Mouse (Mus musculus) ovary, adult 18-20 months (tissue): Measurements from ENCODE around the gene Ccdc117.
"Not testable (repeated sequence)": the region's sequence is repeated elsewhere in the genome, so short reads cannot be mapped to it uniquely, and the experiment has no call there.

Experiments used
- DNase-seq: peaks from one replicate; pipeline ENCODE4 v3.0.0; 2022; ENCODE audit warnings: low spot score, mixed read lengths

Ccdc117 gene

DNA sequence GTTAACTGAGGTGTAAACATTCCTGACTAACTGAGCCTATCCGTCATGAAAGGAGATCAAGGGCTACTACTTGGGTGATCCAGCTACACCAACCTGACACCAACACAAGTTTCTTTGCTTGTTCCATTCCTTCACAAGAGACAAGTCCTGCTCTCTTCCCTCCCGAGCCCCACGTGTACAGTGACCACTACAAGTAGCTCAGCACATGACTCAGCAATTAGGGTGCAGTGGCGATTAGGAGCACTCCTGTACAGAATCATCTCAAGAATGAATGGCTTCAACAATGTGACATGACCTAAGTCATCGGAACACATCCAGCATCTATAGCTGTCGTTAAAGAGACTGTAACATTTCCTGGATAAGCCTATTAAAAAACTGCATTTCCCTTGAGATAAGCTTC, 11.3 kb downstream of the Ccdc117 start:
- DNase-seq: no peak

DNA sequence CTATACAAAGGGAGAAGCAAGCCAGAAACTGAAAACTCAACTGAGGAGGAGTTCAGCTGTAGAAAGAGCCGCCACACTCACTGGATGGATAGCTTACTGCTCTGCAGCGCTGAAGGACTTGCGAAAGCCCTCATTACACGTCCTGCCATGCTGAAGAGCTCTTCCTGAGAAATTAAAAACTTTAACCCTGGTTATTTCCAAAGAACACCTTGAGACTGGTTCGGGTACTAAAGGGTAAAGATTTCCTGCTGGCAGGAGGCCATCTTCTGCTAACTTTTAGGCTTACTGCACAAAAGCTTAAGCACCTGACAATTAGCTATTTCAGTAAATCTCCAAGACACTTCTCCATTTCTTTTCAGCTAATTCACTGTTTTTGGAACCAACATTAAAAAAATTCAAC, 11.8 kb downstream of the Ccdc117 start:
- no peak for DNase-seq

DNA sequence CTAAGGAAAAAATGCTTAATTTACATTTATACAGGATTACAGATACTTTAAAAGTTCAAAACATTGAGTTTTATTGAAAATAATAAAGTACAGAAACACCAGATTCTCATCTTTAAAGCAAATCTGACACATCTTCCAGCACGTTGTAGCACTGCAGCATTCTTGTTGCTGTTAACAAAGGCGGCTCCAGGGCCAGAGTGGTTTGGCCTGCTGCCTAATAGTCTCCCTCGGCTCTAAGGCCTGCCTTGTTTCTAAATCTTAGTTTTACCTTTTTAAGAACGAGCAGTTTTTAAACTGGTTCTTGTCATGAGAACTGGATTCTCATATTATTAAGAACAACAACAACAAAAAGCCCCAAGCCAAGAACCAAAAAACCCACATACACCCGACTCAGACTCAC, 13.1 kb downstream of the Ccdc117 start:
- DNase-seq: no peak

DNA sequence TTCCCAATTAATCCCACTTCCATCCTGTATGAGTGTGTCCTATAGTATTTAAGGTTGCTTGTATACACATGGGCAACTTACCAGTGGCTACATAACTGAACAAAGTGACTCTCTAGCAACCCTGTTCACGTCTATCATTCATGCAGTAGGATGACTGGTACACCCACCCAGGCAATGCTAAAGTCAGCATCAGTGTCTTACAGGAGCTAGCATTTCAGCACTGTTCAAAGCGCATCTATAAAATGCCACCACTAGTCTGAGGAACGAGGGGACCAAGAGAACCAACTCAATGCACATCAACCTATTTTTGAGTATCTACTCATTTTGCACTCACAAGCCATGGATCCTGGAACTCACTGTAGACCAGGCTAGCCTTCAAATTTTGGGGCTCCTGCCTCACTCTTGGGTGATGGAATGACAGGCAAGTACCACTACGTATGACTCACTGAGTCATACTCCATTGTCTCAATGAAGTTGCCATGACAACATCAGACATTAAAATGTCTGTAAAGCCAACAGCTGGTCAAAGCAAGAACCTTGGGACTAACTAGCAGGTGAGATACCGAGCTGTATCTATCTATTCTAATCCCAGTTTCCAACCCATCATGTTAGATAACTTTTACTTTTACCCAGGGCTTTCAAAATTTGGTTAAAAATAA, 14.0 kb downstream of the Ccdc117 start:
- DNase-seq: no peak

DNA sequence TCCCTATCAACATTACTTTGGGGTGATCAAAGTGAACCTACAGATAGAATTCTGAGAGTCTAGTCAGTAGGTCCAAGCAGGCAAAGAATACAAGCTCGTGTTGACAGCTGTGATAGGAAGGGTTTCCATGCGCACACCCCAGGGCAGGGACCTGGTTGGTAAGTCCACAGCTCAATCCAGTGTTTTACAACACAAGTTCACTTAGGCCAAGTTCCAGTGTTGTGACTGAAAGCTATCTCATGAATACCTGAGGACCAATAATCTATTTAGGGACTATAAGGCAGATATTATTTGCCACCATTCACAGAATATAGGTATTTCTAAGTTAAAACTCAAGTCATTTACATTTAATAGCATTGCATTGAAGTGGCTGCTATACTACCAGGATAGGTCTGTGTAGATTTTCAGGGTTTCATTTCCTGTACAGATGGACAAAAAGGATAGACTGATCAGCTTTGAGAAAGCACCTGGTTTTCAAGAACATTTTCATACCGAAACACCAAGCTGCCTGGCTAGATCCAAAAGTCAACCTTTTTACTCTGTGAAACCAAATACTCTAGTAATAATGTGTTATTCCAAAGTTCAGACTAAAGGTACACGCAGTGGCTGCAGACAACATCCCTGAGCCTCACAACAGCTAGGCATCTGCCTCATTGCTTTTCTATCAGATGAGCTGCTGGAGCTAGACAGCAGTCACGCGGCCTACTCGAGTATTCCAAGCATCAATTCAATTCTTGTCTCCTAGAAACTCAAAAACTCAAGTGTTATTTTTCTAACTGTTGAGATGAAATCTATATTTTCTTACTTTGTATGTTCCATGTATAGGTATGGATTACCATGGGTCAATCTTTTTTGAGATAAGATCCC, 15.2 kb downstream of the Ccdc117 start:
- DNase-seq: no peak

DNA sequence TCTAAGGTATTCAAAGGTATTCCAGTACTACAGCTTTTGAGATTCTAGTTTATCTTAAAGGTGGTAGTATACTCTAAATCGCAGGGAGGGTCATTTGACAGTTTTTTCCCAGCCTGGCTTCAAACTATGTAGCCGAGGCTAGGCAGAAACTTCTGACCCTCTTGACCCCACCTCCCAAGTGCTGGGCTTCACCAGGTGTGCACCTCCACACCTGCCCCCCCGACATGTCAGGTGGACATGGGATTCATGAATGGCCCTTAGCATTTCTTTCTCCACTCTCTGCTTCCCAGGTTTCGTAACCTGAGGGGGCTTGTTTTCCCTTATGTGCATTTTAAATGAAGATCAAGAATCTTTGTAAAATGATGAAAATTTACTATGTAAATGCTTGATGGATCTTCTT, 16.6 kb downstream of the Ccdc117 start:
- no peak for DNase-seq

DNA sequence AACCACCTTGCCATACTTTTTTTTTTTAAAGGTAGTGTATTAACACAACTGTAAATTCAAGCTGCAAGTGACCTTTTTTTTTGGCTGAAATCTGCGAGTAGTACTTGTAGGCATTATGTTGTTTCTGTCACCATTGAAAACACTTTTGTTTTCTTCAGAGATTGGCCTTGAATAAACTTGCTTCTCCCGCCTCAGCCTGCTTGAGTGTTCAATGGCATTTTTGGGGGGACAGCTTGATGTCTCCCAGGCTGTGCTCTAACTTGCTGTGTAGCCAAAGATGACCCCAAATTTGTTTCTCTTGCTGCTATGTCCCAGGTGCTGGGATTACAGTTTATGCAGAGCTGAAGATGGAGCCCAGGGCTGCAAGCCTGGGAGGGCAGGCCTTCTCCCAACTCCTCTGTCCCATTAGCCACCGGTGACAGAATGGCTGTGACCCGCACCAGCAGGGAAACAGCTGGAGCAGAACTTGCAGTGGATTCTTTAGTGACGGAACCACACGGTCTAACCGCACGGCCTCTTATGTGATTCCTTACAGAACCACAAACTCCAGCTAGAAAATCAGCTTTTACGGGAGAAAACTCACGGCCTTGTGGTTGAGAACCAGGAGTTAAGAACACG, 19.1 kb downstream of the Ccdc117 start:
- no peak for DNase-seq

DNA sequence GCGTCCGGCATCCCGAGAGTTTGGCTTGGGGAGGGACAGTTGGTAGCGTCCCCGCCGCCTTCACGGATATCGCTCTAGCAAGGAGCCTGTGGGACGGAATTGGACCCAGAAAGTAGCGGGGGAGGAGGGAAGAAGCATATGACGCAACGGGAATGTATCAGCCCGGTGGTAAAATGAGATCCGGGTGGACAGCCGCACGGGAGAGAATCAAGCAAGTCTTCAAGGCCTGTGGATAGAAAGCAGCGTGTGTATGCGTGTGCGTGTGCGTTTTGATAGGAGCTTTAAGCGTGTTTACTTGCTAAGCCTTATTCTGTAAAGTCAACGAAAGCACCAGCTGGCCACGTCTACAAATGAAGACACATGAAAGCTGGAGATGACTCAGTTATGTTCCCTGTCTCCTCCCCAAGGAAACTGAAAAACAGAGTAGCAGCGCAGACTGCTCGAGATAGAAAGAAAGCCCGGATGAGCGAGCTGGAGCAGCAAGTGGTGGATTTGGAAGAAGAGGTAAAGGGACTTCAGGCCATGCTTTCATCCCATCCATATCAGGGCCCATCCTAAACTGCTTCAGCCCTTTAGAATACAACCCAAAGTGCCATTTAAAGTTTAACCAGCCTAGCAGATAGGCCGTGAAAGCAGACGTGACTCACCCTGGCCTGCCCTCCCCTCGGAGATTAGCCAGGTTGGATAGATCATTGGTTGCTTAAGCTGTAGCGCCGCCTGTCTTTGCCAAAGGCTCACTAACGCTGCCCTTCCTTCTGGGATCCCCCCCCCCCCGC, 20.3 kb downstream of the Ccdc117 start:
- DNase-seq: peak; percentile 74

DNA sequence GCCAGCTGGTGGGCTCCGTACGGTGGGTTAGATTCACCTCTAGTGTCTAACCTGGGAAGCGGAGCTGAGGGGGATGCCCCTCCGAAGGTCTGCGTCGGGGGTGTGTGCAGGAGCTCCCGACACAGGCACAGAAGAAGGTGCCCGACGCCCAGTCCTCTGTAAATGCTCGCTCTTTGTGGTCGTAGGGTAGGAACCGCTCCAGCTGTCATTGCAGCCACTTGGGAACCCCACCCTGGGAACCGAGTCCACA, 20.8 kb downstream of the Ccdc117 start:
- DNase-seq: no peak

DNA sequence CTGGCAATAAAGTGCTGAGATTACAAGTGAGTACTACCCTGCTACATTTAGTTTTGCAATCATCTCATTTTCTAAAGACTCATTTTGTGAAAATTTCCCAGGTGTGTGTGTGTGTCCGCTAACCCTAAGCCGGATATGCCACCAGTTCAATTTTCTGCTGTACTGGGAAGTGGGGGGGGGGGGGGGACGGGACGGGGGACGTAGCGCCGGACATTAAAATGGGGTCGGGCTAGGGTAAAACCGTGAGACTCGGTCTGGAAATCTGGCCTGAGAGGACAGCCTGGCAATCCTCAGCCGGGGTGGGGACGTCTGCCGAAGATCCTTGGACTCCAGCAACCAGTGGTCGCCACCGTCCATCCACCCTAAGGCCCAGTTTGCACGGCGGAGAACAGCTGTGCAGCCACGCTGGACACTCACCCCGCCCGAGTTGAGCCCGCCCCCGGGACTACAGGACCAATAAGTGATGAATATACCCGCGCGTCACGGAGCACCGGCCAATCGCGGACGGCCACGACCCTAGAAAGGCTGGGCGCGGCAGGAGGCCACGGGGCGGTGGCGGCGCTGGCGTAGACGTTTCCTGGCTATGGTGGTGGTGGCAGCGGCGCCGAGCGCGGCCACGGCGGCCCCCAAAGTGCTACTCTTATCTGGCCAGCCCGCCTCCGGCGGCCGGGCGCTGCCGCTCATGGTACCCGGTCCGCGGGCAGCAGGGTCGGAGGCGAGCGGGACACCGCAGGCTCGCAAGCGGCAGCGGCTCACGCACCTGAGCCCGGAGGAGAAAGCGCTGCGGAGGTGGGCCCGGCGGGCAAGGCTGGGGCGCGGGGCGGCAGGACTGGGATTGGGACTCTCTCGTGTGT, 21.3 kb downstream of the Ccdc117 start, which contains the start of gene Xbp1:
Gene Xbp1 (plus strand): TSS at position 248 of the 854 bp plus-strand sequence.
- DNase-seq: peak; percentile 96

DNA sequence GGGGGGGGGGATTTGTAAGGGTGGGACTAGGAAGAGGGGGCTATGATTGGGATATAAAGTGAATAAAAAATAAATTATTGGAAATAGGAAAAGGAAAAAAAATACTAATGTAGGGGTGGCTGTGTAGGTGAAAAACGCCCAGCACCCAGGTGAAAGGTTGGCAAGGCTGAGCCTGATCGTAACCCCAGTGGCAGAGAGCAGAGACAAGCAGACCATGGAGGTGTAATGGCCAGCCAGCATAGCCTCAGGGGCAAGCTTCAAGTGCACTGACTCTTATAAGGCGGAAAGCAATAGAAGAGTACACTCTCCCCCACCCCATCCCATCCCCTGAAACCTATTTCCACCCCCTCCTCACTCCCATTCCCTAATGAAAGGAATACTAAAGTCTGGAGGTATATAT, 22.3 kb downstream of the Ccdc117 start:
- DNase-seq: no peak

DNA sequence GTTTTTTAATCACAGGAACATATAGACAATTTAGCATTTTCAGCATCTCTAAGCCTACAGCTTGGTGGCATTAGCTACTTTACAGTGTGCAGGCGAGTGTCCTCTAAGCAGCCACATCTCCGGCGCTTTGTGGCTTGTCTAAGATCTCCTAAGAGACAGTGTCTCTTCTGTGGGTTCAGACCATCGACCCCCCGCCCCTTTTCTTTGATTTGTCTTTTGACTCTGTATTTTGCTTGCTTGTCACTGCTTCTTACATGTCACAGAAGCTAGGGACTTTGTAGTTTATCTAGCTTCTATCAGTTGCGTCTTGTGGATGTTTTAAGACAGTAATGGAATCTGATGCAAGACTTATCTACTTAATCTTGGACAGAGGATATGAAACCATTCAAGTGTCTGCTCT, 24.6 kb downstream of the Ccdc117 start:
- no peak for DNase-seq

DNA sequence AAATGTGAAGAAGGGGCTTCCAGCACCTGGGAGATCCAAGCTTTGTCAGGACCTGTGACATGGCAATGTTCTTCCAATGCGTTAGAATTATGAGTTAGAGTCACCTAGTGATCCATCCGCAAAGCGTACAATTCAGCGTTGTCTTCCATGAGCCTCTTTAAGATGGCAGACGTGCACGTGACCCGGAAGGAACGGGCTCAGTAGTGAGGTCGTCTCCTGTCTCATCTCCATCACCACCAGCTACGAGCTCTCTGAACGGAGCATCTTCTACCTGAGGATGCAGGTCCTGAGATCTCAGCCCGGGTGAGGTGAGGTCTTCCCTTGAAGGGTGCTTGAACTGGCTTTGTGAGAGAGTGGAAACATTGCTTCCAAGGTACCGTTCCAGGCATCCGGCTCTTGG, 25.4 kb downstream of the Ccdc117 start:
- DNase-seq: no peak

DNA sequence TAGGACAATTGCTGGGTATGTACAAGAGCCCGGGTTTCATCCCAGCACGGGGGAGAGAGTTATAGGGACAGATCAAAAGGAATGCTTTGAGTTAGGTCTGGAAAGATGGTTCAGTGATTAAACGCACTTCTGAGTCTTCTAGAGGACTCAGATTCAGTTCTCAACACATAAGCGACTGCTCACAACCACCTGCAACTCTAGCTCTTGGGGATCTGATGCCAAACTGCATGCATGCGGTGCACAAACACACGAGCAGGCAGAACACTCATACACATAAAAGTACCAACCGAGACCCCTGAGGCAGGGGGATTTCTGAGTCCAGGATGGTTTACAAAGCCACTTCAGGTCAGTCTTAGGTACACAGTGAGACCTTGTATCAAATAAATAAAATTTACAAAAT, 25.8 kb downstream of the Ccdc117 start:
- no peak for DNase-seq

DNA sequence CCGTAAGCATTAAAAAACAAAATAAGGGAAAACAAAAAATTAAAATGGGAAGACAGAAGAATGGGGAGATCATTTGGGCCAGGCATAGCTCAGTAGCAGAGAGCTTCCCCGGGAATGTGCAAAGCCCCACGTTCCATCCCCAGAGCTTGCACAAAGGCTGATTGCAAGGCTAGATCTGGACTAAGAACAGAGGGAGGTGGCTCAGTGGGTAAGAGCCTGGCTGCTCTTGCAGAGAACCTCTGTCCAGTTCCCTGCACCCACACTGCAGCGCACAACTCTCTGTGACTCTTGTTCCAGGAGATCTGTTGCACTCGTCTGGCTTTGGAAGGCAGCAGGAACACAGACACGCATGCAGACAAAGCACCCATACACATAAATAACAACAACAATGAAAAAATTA, 26.3 kb downstream of the Ccdc117 start:
- no peak for DNase-seq

DNA sequence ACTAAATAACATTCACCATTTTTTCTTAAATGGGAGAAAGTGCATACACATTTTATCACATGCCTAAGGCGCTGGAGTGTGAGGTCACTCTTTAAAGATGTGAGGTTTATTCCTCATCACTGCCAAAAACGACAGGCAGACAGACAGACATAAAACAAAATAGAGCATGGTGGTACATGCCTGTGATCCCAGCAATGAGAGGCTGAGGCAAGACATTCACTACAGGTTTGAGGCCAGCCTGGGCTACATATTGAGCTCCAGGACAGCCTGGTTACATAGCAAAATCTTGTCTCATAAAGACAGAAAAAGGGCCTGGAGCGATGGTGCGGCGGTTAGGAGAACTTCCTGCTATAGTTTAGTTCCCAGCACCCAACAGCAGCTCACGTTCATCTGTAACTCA, 26.8 kb downstream of the Ccdc117 start:
- no peak for DNase-seq

DNA sequence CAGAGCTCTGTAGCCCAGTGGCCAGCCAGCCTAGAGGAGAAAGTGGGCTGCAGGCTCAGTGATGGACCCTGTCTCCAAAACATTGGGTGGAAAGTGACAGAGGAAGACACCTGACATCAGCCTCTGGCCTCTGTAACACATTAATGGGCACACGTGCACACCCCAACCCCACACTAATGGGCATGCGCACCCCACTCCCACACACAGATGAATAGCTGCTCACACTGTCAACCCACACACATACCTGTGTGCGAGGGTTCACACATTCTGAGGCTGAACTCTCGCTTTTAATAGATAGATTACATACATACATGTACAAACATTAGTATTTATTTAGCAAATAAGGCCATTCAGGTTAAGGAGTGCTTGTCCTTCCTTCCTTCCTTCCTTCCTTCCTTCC, 27.9 kb downstream of the Ccdc117 start:
- DNase-seq: no peak

DNA sequence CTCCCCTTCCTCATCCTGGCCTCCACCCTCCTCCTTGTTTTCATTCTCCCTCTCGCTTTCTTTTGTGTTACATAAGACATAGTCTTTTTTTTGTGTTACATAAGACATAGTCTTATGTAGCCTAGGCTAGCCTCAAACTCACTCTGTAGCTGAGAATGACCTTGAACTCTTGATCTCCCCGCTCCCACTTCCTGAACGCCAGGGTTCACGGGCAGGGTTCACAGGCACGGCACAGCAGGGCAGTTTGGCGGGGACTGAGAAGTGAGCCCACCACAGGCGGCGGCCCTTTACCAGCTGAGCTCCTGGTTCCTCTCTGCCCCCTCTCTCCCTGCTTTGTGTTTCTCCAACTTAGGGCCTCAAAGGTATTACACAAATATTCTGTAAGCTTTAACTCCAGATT, 29.0 kb downstream of the Ccdc117 start:
- DNase-seq: no peak

DNA sequence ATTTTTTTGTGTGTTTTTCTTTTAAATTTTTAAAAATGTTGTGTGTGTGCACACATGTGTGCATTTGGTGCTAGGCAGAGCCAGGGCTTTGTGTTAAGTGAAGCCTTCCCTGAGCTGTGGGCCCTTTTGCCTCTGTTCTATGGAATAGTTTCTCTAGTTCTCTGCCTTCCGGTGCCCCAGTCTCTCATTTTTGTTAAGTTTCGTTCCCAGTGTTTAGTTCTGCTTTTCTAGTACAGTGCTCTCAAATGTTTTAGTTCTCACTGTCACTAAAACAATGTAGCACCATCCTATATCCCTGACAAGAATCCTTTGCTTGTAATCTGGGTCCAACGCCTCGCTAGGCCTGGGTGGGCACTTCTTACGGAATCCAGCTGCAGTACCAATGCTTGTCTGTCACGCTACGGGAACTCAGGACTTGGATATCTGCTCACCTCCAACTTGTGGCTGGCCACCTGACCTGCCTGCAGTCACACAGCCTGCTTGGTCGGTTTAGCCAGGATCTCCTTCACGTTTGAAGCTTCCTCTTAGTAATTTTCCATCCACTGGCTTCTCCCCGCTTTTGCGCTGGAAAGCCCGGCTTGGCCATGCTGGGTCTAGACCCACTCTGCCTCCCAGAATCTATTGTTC, 29.8 kb downstream of the Ccdc117 start:
- DNase-seq: no peak

DNA sequence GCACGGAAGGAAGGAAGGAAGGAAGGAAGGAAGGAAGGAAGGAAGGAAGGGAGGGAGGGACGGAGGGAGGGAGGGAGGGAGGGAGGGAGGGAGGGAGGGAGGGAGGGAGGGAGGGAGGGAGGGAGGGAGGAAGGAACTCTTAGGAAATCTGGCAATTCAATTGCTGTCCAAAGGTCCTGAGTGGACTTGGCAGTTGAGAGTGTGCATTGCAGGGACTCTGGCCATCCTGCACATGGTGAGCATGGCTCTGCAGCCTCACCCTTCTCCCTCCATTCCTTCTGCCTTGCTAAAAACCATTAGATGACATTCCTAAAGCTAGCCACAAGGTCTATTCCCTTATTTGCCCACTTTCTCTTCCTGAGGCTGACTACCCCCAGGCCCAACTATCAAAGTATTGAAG, 31.3 kb downstream of the Ccdc117 start:
- DNase-seq: not testable (repeated sequence)

DNA sequence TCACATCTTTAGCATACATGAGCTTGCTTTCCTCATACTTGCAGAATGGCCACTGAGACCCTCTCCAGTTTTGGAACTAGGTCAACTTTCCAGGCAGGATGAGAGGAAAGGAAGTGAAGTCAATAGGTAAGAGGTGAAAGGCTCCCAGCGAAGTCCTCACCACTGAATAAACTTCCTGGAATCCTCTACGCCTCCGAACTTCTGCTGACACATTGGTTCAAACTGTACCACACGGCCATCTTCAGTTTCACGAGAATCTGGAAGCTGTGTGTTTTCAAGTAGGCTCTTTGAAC, 31.9 kb downstream of the Ccdc117 start:
- no peak for DNase-seq
